Mouse (Mus musculus): Measurements from ENCODE around the gene Dst.

Dst gene

GRCm38 (mm10) chr1:34023154-34023553 is 115.1 kb downstream of the Dst start:
- DNase-seq (ENCODE audit: low read depth, low spot score), result no peak

- no peak for DNase-seq (ENCODE audit: low read depth, low spot score)
Observed at GRCm38 (mm10) chr1:34025879-34026278, 117.9 kb downstream of the Dst start.

DNA sequence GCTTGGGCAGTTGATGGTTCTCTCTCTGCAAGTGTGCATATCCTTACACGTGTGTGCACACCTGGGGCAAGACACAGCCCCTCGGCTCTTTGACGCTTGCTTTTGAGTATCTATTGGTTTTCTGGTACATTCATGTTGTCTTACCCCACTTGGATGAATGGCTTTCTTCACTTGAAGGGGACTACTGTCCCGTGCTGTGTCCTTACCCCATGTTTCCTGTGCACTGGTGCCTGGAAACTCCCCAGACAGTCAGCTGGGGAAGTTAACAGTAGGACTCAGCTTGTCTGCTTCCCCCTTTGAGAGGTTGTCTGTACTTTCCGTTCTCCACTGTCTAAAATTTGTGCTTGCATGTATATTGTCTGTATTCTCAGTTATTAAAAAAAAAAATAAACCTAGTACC is 120.7 kb downstream of the Dst start:
- no peak for DNase-seq (ENCODE audit: low read depth, low spot score)

GRCm38 (mm10) chr1:34030330-34031021 is 122.5 kb downstream of the Dst start:
- no peak for DNase-seq (ENCODE audit: low read depth, low spot score)

DNA sequence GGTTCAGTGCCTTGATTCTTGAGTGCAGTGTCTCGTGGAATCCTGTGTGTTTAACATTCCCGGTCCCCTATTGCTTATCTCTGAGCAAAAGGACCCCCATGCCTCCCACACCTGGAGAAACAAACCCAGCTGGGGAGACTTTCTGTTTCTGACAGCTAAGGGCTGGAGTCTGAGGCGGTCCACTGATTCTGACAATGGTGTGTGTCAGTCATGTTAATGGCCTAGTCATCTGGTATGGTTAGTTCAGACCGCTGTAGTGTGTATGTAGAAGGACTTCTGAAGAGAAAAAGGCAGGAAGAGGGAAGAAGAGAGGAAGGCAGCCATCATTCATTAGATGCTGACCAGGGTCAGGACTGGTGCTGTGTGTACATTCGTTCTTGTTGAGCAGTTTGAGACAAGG is 125.0 kb downstream of the Dst start:
- no peak for DNase-seq (ENCODE audit: low read depth, low spot score)

GRCm38 (mm10) chr1:34033478-34033877 is 125.5 kb downstream of the Dst start:
- DNase-seq (ENCODE audit: low read depth, low spot score), result no peak

- DNase-seq (ENCODE audit: low read depth, low spot score), result no peak
Observed at GRCm38 (mm10) chr1:34033958-34034357, 125.9 kb downstream of the Dst start.

DNA sequence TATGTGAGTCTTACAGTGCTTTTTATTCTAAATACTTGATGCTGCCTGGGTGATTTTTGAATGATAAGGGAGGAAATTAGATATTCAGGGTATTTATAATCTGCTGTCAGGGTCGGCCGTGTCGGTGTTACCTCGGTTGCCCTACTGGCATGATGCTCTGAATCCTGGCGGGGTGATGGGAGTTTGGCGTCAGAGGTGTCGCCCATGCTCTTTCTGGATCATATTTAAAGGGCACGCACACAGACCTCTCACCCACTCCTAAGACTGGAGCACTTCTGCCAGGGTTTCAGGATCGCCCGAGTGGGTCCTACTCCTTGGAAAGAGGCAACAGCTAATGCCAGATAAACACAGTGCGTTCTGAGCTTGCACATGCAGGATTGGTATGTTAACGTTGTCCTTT is 128.1 kb downstream of the Dst start:
- no peak for DNase-seq (ENCODE audit: low read depth, low spot score)

GRCm38 (mm10) chr1:34038571-34038970 is 130.5 kb downstream of the Dst start:
- no peak for DNase-seq (ENCODE audit: low read depth, low spot score)

GRCm38 (mm10) chr1:34040049-34040448 is 132.0 kb downstream of the Dst start:
- no peak for DNase-seq (ENCODE audit: low read depth, low spot score)

- DNase-seq (ENCODE audit: low read depth, low spot score), result no peak
Observed at GRCm38 (mm10) chr1:34040901-34041721, 133.1 kb downstream of the Dst start.

- no peak for DNase-seq (ENCODE audit: low read depth, low spot score)
Observed at GRCm38 (mm10) chr1:34042299-34042698, 134.3 kb downstream of the Dst start.

GRCm38 (mm10) chr1:34043327-34043726 is 135.3 kb downstream of the Dst start:
- no peak for DNase-seq (ENCODE audit: low read depth, low spot score)

DNA sequence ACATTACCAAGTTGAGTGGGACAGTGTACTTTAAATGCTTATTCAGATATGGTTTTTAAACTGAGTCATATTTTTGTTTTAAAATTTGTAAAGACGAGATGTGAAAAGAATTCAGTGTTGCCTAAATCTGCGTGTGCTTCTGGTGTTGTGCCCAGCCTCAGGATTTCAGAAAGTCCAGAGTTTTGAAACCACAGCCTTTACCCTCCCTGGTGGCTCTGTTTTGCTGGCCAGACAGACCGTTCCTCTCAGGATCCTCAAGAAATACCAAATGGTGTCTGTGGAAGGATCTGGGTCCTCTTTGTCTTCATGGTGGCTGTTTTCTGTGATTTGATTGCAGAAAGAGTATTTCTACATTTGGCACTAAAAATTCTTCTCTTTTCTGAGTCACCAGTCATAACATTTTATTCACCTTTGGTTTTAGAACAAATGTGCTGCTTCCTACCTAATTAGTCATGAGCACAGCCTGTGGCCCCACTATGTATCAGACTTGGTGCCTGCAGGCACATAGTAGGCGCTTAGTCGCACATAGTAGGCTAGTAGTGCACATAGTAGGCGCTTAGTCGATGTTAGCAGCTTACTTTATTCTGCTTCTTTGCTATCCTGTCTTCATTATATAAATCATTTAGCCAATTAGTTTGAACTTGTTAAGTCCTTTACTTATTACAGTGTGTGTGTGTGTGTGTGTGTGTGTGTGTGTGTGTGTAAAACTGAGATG is 136.0 kb downstream of the Dst start:
- DNase-seq (ENCODE audit: low read depth, low spot score), result no peak

DNA sequence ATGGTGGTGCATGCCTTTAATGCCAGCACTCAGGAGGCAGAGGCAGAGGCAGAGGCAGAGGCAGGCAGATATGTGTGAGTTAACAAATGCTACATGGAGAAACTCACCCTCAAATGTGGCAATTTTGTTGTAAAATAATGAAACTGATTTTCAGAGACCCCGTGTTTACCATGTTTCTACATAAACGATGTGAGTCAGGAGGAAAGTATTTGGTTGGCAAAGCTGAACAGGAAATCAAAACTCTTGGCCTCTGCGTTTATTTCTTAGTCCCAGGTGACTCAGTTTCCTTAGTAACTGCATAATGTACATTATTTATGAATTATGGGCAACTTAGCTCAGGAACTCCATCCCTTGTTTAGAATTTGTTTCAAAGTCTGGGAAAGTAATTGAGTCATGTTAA is 136.7 kb downstream of the Dst start:
- no peak for DNase-seq (ENCODE audit: low read depth, low spot score)

GRCm38 (mm10) chr1:34047285-34047684 is 139.3 kb downstream of the Dst start:
- DNase-seq (ENCODE audit: low read depth, low spot score), result no peak

DNA sequence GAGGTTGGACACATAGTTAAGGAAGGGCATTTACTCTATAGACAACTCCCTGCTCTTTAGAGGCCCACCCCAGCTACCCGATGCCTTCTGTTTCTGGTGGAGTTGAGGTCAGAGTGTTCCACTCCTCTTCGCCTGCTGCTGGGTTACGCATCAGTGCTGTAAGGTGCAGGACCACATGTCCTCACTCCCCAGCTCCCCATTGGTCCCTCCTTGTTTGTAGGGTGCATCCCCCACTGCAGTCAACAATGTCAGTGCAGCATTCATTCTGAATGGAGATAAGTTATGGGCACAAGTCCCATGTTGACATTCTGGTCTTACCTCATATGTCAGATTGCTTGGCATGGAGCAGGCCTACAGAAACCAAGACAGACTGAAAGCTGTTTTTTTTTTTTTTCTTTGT is 143.2 kb downstream of the Dst start:
- DNase-seq (ENCODE audit: low read depth, low spot score), result no peak

- DNase-seq (ENCODE audit: low read depth, low spot score), result no peak
Observed at GRCm38 (mm10) chr1:34052422-34052821, 144.4 kb downstream of the Dst start.

DNA sequence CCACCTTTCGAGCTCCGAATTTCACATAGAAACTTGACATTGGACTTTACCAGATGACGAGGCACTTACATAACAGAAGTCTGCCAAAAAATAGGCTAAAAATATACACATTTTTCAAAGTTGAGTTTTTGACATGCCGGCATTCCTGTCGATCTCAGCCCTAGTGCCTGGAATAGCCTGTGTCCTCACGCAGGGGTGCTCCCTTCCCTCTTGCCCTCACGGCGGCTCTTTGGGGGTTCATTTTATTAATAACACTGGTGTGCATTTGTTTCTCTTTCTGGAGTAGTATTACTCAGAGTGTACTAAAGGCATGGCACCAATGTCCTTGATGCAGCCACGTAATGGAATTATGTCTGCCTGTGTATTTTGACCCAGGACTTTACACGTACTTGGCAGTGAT is 146.9 kb downstream of the Dst start:
- no peak for DNase-seq (ENCODE audit: low read depth, low spot score)

DNA sequence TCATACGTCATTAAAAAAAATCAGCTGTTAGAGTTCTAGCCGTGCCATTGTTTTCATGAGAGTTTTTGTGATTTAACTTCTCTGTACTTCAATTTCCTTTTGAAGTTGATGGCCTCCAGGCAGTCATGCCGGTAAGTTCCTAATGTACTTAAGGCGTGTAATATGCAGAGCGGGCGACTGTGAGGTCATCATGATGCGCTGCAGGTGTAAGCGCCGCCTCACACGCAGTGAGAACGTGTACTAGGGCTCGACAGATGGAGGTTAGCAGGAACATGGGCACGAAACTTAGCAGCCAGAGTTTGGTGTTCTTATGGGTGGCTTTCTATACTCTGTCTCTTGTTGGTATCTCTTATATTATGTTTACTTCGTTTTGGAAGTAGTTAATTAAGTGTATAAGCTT is 148.6 kb downstream of the Dst start:
- no peak for DNase-seq (ENCODE audit: low read depth, low spot score)

DNA sequence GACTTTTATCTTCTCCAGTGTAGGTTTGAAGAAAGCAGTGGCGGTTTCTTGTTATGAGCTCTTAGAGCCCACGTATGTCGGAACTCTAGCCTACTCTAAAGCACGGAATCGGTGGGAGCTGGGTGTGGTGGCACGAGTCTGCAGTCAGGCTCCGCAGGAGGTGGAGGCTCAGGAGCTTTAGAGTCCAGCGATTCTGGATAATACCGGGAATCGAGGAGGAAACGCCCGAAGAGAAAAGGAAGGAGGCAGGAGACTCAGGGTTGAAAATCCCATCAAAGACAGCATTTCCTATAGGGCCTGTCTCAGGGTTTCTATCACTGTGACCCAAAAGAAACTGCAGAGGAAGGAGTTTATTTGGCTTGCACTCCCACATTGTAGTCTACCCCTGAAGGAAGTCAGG is 151.2 kb downstream of the Dst start:
- no peak for DNase-seq (ENCODE audit: low read depth, low spot score)

DNA sequence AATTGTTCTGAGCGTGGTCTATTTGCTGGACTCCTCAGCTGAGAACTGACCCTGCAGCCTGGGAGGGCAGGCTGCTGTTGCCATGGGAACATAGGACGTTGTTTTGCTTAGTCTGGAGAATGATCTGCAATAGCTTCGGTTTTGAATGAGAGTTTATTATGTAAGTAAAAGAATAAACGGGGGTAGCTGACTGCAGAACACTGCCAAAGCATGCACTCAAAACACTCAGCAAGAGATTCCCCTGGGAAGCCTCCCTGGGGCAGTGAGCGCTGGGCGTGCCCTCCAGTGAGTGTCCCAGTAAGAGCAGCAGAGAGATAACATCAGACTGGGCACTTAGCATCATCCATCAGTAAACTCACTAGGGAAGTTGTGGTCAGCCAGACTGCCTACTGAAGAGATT is 152.4 kb downstream of the Dst start:
- DNase-seq (ENCODE audit: low read depth, low spot score), result no peak

DNA sequence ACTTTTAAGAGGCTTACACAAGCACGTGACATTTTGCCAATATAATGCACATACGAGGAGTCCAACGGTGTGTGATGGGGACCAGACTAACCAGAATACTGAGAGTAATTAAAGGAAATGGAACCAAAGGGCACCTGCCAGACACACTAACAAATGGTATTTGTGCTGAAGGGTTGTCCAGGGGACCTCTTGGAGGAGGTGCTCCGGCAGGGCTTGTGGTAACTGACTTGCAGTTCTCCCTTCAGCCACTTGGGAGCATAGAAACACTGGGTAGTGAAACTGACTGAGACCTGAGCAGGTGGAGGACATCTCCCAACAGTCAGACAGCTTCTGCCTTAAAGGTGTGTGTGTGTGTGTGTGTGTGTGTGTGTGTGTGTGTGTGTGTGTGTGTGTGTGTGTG is 153.1 kb downstream of the Dst start:
- DNase-seq (ENCODE audit: low read depth, low spot score), result peak; percentile 30

Data from embryo, embryonic 11.5 days (tissue).